Mouse (Mus musculus) heart, postnatal 0 days (tissue): ENCODE measurements around the gene Tbx1. TPM values are rescaled to one million over a fixed set of nuclear protein-coding genes. Genes with fewer than 3 reads are reported as not detected.

Source experiments
- ATAC-seq: fragments of 200-750 bp; cut with Nextera tagmentation; 2 replicates; pipeline ENCODE4 v1.8.0; 2017; ENCODE audit warnings: low read depth, moderate number of reproducible peaks, moderate library complexity; ENCODE audit not compliant: insufficient read depth
- DNase-seq: peaks from one replicate; pipeline ENCODE4 v3.0.0-alpha.2; 2016; ENCODE audit warnings: low spot score
- H3K27ac ChIP-seq: fragments of 300-500 bp; sonication (generic); 2 replicates; pipeline ENCODE4 v1.5.1; 2014; ENCODE audit warnings: low read depth, mild to moderate bottlenecking
- H3K27me3 ChIP-seq: fragments of 300-500 bp; sonication (generic); 2 replicates; pipeline ENCODE4 v1.6.1; 2014; ENCODE audit warnings: low read length, mixed read lengths; ENCODE audit not compliant: control insufficient read depth, insufficient read depth
- H3K36me3 ChIP-seq: fragments of 300-500 bp; sonication (generic); replicated peaks from 2 replicates; pipeline ENCODE4 v1.6.1; 2014; ENCODE audit warnings: low read length, mixed read lengths; ENCODE audit not compliant: control insufficient read depth, insufficient read depth
- H3K4me1 ChIP-seq: fragments of 300-500 bp; sonication (generic); 2 replicates; pipeline ENCODE4 v1.6.1; 2014; ENCODE audit warnings: antibody characterized with exemption; ENCODE audit not compliant: control insufficient read depth, insufficient read depth
- H3K4me2 ChIP-seq: fragments of 300-500 bp; sonication (generic); 2 replicates; pipeline ENCODE4 v1.6.1; 2014; ENCODE audit warnings: low read depth, mild to moderate bottlenecking, low read length, moderate library complexity
- H3K4me3 ChIP-seq: fragments of 300-500 bp; sonication (generic); 2 replicates; pipeline ENCODE4 v1.5.1; 2014; ENCODE audit warnings: low read depth, low read length
- H3K9ac ChIP-seq: fragments of 300-500 bp; sonication (generic); replicated peaks from 2 replicates; pipeline ENCODE4 v1.6.1; 2014; ENCODE audit warnings: low read depth, low read length, mixed read lengths
- H3K9me3 ChIP-seq: fragments of 300-500 bp; sonication (generic); replicated peaks from 2 replicates; pipeline ENCODE4 v1.6.1; 2016; ENCODE audit warnings: low read length; ENCODE audit not compliant: control insufficient read depth
- CTCF ChIP-seq: IDR thresholded peaks from 2 replicates; pipeline ENCODE4 v1.5.1; 2016; ENCODE audit warnings: antibody characterized with exemption, control low read depth, low read depth
- EP300 ChIP-seq: IDR thresholded peaks from 2 replicates; pipeline ENCODE4 v1.6.1; 2016; ENCODE audit warnings: antibody characterized with exemption, low read depth
- WGBS: fragments of 180-500 bp; shearing (Covaris S2); extraction: QIAGEN DNeasy Blood & Tissue Kit; methylation state at CpG from one replicate; pipeline ENCODE4 v1.1.7; 2014; 5-methylcytosine and 5-hydroxymethylcytosine counted together
- polyA plus RNA-seq: library from polyadenylated mRNA; unstranded; fragments of >200 nt; fragmentation: Nextera tagmentation; extraction: Ambion mirVana; gene quantifications from 2 replicates; pipeline ENCODE4 v1.2.1, GENCODE M21; 2015
- total RNA-seq: library from RNA; depleted of rRNA; stranded (reverse); fragments of >200 nt; gene quantifications from 2 replicates; pipeline ENCODE4 v1.2.3, GENCODE M21; 2014; ENCODE audit warnings: low replicate concordance

The Tbx1 gene
- total and polyA plus RNA-seq, 2 experiments from 2014 or later: 0.14 to 2.1 TPM

GRCm38 (mm10) chr16:18618297-18618696, 27.8 kb upstream of the Tbx1 start:
- no peak for ATAC-seq
- no peaks in the 10 kb centered on the region for H3K36me3 ChIP-seq
- H3K4me2 ChIP-seq: no peak overlapping the region
- 63% methylated on average over 2 of the region's 2 CpGs for WGBS
- DNase-seq: no peak
- no peak overlapping the region for H3K4me3 ChIP-seq
- H3K9me3 ChIP-seq: no peaks in the 10 kb centered on the region
- H3K9ac ChIP-seq: no peak overlapping the region
- peaks cover 80% of the 10 kb centered on the region for H3K27me3 ChIP-seq
- TF ChIP-seq CTCF: no peak
- no peak for TF ChIP-seq EP300
- 0 out of 2 replicates have a peak, but pooled peaks cover 5% of the 10 kb centered on the region for H3K4me1 ChIP-seq
- no peak overlapping the region for H3K27ac ChIP-seq

- Histone ChIP-seq H3K27me3 (peaks cover 72% of the 10 kb centered on the region), H3K4me3 (no peak overlapping the region), H3K4me1 (0 out of 2 replicates have a peak, but pooled peaks cover 5% of the 10 kb centered on the region), H3K36me3 (no peaks in the 10 kb centered on the region), H3K4me2 (peak overlapping the region; percentile 34; the same call in 1 of the 2 replicates), H3K9ac (no peak overlapping the region), H3K9me3 (no peaks in the 10 kb centered on the region), H3K27ac (no peak overlapping the region)
- peak; percentile 47 for ATAC-seq
- 2% methylated on average over 27 of the region's 27 CpGs for WGBS
- DNase-seq: peak; percentile 68
- peak; percentile 96 for TF ChIP-seq CTCF
- TF ChIP-seq EP300: no peak
Measured at GRCm38 (mm10) chr16:18617370-18618065, 27.0 kb upstream of the Tbx1 start.

- TF ChIP-seq EP300 (no peak), CTCF (no peak)
- DNase-seq (no peak), ATAC-seq (no peak)
- no peaks in the 10 kb centered on the region for H3K4me1 ChIP-seq
- no peak overlapping the region for H3K9ac ChIP-seq
- H3K4me2 ChIP-seq: no peak overlapping the region
- H3K9me3 ChIP-seq: no peaks in the 10 kb centered on the region
- H3K27ac ChIP-seq: no peak overlapping the region
- 84% methylated on average over 3 of the region's 3 CpGs for WGBS
- H3K4me3 ChIP-seq: no peak overlapping the region
- no peaks in the 10 kb centered on the region for H3K36me3 ChIP-seq
- peaks cover 30% of the 10 kb centered on the region for H3K27me3 ChIP-seq
Measured at GRCm38 (mm10) chr16:18613301-18613700, 22.8 kb upstream of the Tbx1 start.

- H3K9me3 ChIP-seq: no peaks in the 10 kb centered on the region
- 45% methylated on average over 13 of the region's 13 CpGs for WGBS
- ATAC-seq (no peak), DNase-seq (no peak)
- no peaks in the 10 kb centered on the region for H3K4me1 ChIP-seq
- no peak overlapping the region for H3K27ac ChIP-seq
- peaks cover 17% of the 10 kb centered on the region; the same call in 1 of the 2 replicates for H3K27me3 ChIP-seq
- H3K9ac ChIP-seq: no peak overlapping the region
- no peaks in the 10 kb centered on the region for H3K36me3 ChIP-seq
- H3K4me3 ChIP-seq: no peak overlapping the region
- no peak overlapping the region for H3K4me2 ChIP-seq
- TF ChIP-seq CTCF (no peak), EP300 (no peak)
Measured at GRCm38 (mm10) chr16:18611752-18612151, 21.3 kb upstream of the Tbx1 start.

- DNase-seq (no peak), ATAC-seq (no peak)
- no peaks in the 10 kb centered on the region for H3K36me3 ChIP-seq
- H3K4me3 ChIP-seq: no peak overlapping the region
- H3K9ac ChIP-seq: no peak overlapping the region
- TF ChIP-seq EP300: no peak
- no peak for TF ChIP-seq CTCF
- no peaks in the 10 kb centered on the region for H3K9me3 ChIP-seq
- no peak overlapping the region for H3K27ac ChIP-seq
- H3K4me1 ChIP-seq: peaks cover 12% of the 10 kb centered on the region; the same call in 1 of the 2 replicates
- H3K4me2 ChIP-seq: no peak overlapping the region
- 73% methylated on average over 2 of the region's 2 CpGs for WGBS
- H3K27me3 ChIP-seq: no peaks in the 10 kb centered on the region; the same call in 1 of the 2 replicates
Measured at GRCm38 (mm10) chr16:18609099-18609498, 18.6 kb upstream of the Tbx1 start.
